ENCODE assay signal across 8 mouse cellular contexts in the genomic region with DNA sequence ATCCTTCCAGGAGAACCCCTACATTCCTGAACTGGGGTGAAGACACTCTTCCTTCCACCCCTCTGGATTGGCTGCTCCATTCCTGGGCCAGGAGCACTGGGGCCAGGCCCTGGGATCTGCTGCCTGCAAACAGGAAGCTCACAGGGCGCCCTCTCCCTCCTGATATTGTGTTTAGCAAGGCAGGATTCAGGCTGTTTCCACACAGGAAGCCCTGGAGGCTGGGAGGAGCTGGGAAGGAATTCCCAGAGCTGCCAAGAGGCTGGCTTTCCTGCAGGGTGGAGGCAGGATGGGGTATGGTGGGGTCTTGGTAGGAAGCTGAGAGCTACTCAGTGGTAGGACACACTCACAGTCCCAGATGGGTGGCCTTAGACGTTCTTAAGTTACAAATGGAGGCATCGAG. TPM values are rescaled to one million over a fixed set of nuclear protein-coding genes. Genes with fewer than 3 reads are reported as not detected.
DNase-seq lines count a peak whose midpoint lies in the region; ATAC-seq and TF ChIP-seq lines count a peak whose summit lies in the region.

No protein-coding gene starts in this region.

- H3K36me3 ChIP-seq in hindbrain, postnatal 0 days (ENCODE audit: insufficient read depth, low read length), result no peaks in the 10 kb centered on the region
- no peaks in the 10 kb centered on the region for H3K36me3 ChIP-seq in liver, embryonic 12.5 days
- no peaks in the 10 kb centered on the region for H3K36me3 ChIP-seq in stomach, embryonic 16.5 days (ENCODE audit: control insufficient read depth, insufficient read depth, low read length)

- no peak overlapping the region for H3K9ac ChIP-seq in hindbrain, postnatal 0 days (replicated peaks; ENCODE audit: low read length)
- H3K9ac ChIP-seq in liver, embryonic 12.5 days, result no peak overlapping the region
- peak overlapping the region; percentile 55 for H3K9ac ChIP-seq in stomach, embryonic 16.5 days (ENCODE audit: low read length)

- H3K27ac ChIP-seq in layer of hippocampus, adult 2 months, result peak overlapping the region; percentile 46; the same call in 1 of the 2 replicates
- no peak overlapping the region for H3K27ac ChIP-seq in hindbrain, postnatal 0 days
- H3K27ac ChIP-seq in liver, embryonic 12.5 days, result no peak overlapping the region
- peak overlapping the region; percentile 60 for H3K27ac ChIP-seq in stomach, embryonic 16.5 days (ENCODE audit: low read length)

- no peaks in the 10 kb centered on the region for H3K27me3 ChIP-seq in hindbrain, postnatal 0 days (ENCODE audit: insufficient read depth, low read length)
- no peaks in the 10 kb centered on the region; the same call in 1 of the 2 replicates for H3K27me3 ChIP-seq in liver, embryonic 12.5 days (replicated peaks)
- H3K27me3 ChIP-seq in stomach, embryonic 16.5 days (ENCODE audit: control insufficient read depth, insufficient read depth, low read length), result no peaks in the 10 kb centered on the region

- TF ChIP-seq CTCF in layer of hippocampus, adult 2 months (conservative IDR thresholded peaks at IDR 0.05), result peak; percentile 20; the same call in 1 of the 2 replicates
- TF ChIP-seq CTCF in hindbrain, postnatal 0 days (IDR thresholded peaks at IDR 0.05; ENCODE audit: low read depth), result no peak

- no peak overlapping the region for H3K4me2 ChIP-seq in hindbrain, postnatal 0 days (ENCODE audit: low read depth, low read length)
- H3K4me2 ChIP-seq in liver, embryonic 12.5 days, result no peak overlapping the region
- H3K4me2 ChIP-seq in stomach, embryonic 16.5 days (ENCODE audit: low read depth, low read length), result no peak overlapping the region

- 62% methylated on average over 3 of the region's 3 CpGs for WGBS in hindbrain, postnatal 0 days
- 36% methylated on average over 3 of the region's 3 CpGs for WGBS in liver, embryonic 12.5 days (ENCODE audit: insufficient replicate concordance)
- WGBS in stomach, embryonic 16.5 days, result 41% methylated on average over 3 of the region's 3 CpGs

- no peak overlapping the region for H3K4me3 ChIP-seq in layer of hippocampus, adult 2 months
- no peak overlapping the region for H3K4me3 ChIP-seq in hindbrain, postnatal 0 days (ENCODE audit: low read length)
- H3K4me3 ChIP-seq in liver, embryonic 12.5 days, result no peak overlapping the region
- H3K4me3 ChIP-seq in stomach, embryonic 16.5 days (replicated peaks; ENCODE audit: low read length), result no peak overlapping the region

- no peak for DNase-seq in layer of hippocampus, adult 2 months (ENCODE audit: low spot score in 2 of 2)
- DNase-seq in layer of hippocampus, adult 18-20 months (ENCODE audit: low spot score in 2 of 2), result no peak
- peak; percentile 33 for DNase-seq in forelimb bud, embryonic 11.5 days (ENCODE audit: low read depth, low spot score)
- DNase-seq in hindbrain, postnatal 0 days (ENCODE audit: low spot score), result no peak
- DNase-seq in left cerebral cortex, adult 11 months (ENCODE audit: low spot score), result no peak
- no peak for DNase-seq in cerebellum, postnatal 25 days

- H3K9me3 ChIP-seq in hindbrain, postnatal 0 days (ENCODE audit: low read length), result no peaks in the 10 kb centered on the region
- no peaks in the 10 kb centered on the region for H3K9me3 ChIP-seq in liver, embryonic 12.5 days (replicated peaks)
- no peaks in the 10 kb centered on the region for H3K9me3 ChIP-seq in stomach, embryonic 16.5 days (replicated peaks; ENCODE audit: control insufficient read depth, low read length)

- peak; percentile 13; the same call in 1 of the 2 replicates for ATAC-seq in hindbrain, postnatal 0 days
- peak; percentile 53 for ATAC-seq in liver, embryonic 12.5 days
- peak; percentile 80 for ATAC-seq in stomach, embryonic 16.5 days (ENCODE audit: insufficient read depth, low FRiP score)

- no peaks in the 10 kb centered on the region for H3K4me1 ChIP-seq in hindbrain, postnatal 0 days (ENCODE audit: insufficient read depth, low read length)
- H3K4me1 ChIP-seq in liver, embryonic 12.5 days, result no peaks in the 10 kb centered on the region
- peaks cover 22% of the 10 kb centered on the region for H3K4me1 ChIP-seq in stomach, embryonic 16.5 days (ENCODE audit: control insufficient read depth, insufficient read depth, low read length)

RNA-seq across cellular contexts. Expression of a gene that starts 38.4 kb away (rescaled TPM):
- 1 to 10 TPM; 5.0 to 5.8 TPM for total RNA-seq in layer of hippocampus, adult 2 months (2021)
- 1 to 10 TPM; 3.9 to 4.5 TPM for total RNA-seq in layer of hippocampus, adult 18-20 months (2021)
- 25.1 and 26.3 TPM in 2 replicates for total RNA-seq in hindbrain, postnatal 0 days (2014; rRNA removed)
- polyA plus RNA-seq in hindbrain, postnatal 0 days (2015; fragmentation: Nextera tagmentation; extraction: Ambion mirVana), result 1.8 and 1.9 TPM in 2 replicates
- 0.44 and 0.51 TPM in 2 replicates for polyA plus RNA-seq in liver, embryonic 12.5 days (2016; fragmentation: Nextera tagmentation; extraction: Ambion mirVana)
- 2.6 and 3.5 TPM in 2 replicates for polyA plus RNA-seq in stomach, embryonic 16.5 days (2015; fragmentation: Nextera tagmentation; extraction: Ambion mirVana)

Comparison
In these comparisons a context has a peak if more than half of its experiments do, and no peak if none do; other contexts are left out.
1. H3K27ac ChIP-seq: peak in layer of hippocampus, adult 2 months (single experiment) and stomach, embryonic 16.5 days (single experiment); none in hindbrain, postnatal 0 days (single experiment) and liver, embryonic 12.5 days (single experiment).
2. ATAC-seq: peak in every context shown above with its lines; median percentile 80 in stomach, embryonic 16.5 days; 53 in liver, embryonic 12.5 days; 13 in hindbrain, postnatal 0 days.